Mouse (Mus musculus): ENCODE results near the gene Cyp4f17. TPM values are rescaled to one million over a fixed set of nuclear protein-coding genes. Genes with fewer than 3 reads are reported as not detected.
"Not testable (repeated sequence)": the region's sequence is repeated elsewhere in the genome, so short reads cannot be mapped to it uniquely, and the experiment has no call there.

Gene Cyp4f17
- polyA plus RNA-seq, 1 experiment = 14.5 TPM

GRCm38 (mm10) chr17:32528408-32529337 is 22.8 kb downstream of the Cyp4f17 start:
- peak; percentile 86 for DNase-seq (ENCODE audit: low read depth)
- peak; percentile 81 for TF ChIP-seq CTCF (IDR thresholded peaks at IDR 0.05; ENCODE audit: borderline replicate concordance, extremely low read depth, insufficient read depth, insufficient read length)
- TF ChIP-seq POLR2A (IDR thresholded peaks at IDR 0.05; ENCODE audit: borderline replicate concordance, extremely low read depth, insufficient read depth, insufficient read length, poor library complexity, severe bottlenecking) = no peak

GRCm38 (mm10) chr17:32532356-32532755 is 26.5 kb downstream of the Cyp4f17 start:
- DNase-seq (ENCODE audit: low read depth) = not testable (repeated sequence)

GRCm38 (mm10) chr17:32534068-32534467 is 28.2 kb downstream of the Cyp4f17 start:
- TF ChIP-seq POLR2A (IDR thresholded peaks at IDR 0.05; ENCODE audit: borderline replicate concordance, extremely low read depth, insufficient read depth, insufficient read length, poor library complexity, severe bottlenecking) (no peak), CTCF (IDR thresholded peaks at IDR 0.05; ENCODE audit: borderline replicate concordance, extremely low read depth, insufficient read depth, insufficient read length) (no peak)
- no peak for DNase-seq (ENCODE audit: low read depth)

GRCm38 (mm10) chr17:32536051-32536866 is 30.4 kb downstream of the Cyp4f17 start, which contains the start of gene Cyp4f16:
Gene Cyp4f16, plus strand, starts transcription at chr17:32536558.
- DNase-seq (ENCODE audit: low read depth) = peak; percentile 93

- TF ChIP-seq CTCF (IDR thresholded peaks at IDR 0.05; ENCODE audit: borderline replicate concordance, extremely low read depth, insufficient read depth, insufficient read length) = no peak
- no peak for TF ChIP-seq POLR2A (IDR thresholded peaks at IDR 0.05; ENCODE audit: borderline replicate concordance, extremely low read depth, insufficient read depth, insufficient read length, poor library complexity, severe bottlenecking)
- no peak for DNase-seq (ENCODE audit: low read depth)
These were observed 31.0 kb downstream of the Cyp4f17 start for GRCm38 (mm10) chr17:32536867-32537250.

GRCm38 (mm10) chr17:32544792-32545191 is 38.9 kb downstream of the Cyp4f17 start:
- not testable (repeated sequence) for DNase-seq (ENCODE audit: low read depth)

- DNase-seq (ENCODE audit: low read depth) = not testable (repeated sequence)
These were observed 44.5 kb downstream of the Cyp4f17 start for GRCm38 (mm10) chr17:32550377-32550776.

- TF ChIP-seq CTCF (IDR thresholded peaks at IDR 0.05; ENCODE audit: borderline replicate concordance, extremely low read depth, insufficient read depth, insufficient read length) = peak; percentile 78
- TF ChIP-seq POLR2A (IDR thresholded peaks at IDR 0.05; ENCODE audit: borderline replicate concordance, extremely low read depth, insufficient read depth, insufficient read length, poor library complexity, severe bottlenecking) = no peak
- peak; percentile 89 for DNase-seq (ENCODE audit: low read depth)
These were observed 45.3 kb downstream of the Cyp4f17 start for GRCm38 (mm10) chr17:32550900-32551770.

GRCm38 (mm10) chr17:32553016-32553415 is 47.2 kb downstream of the Cyp4f17 start:
- DNase-seq (ENCODE audit: low read depth) = not testable (repeated sequence)

- DNase-seq (ENCODE audit: low read depth) = not testable (repeated sequence)
These were observed 48.5 kb downstream of the Cyp4f17 start for GRCm38 (mm10) chr17:32554368-32554767.

- not testable (repeated sequence) for DNase-seq (ENCODE audit: low read depth)
These were observed 57.5 kb downstream of the Cyp4f17 start for GRCm38 (mm10) chr17:32563301-32563700.

- DNase-seq (ENCODE audit: low read depth) = not testable (repeated sequence)
These were observed 67.4 kb downstream of the Cyp4f17 start for GRCm38 (mm10) chr17:32573286-32573685.

Data from brain, embryonic 14.5 days (tissue).